Mouse (Mus musculus) splenic B cell, adult 2 months (primary cell): Measurements from ENCODE around the gene Bfsp1.

ENCODE experiments used
- DNase-seq: peaks from one replicate; pipeline ENCODE4 v3.0.0-alpha.2; 2011; ENCODE audit warnings: low read depth, low spot score
- H3K27me3 ChIP-seq: 2 replicates; pipeline ENCODE4 v1.6.1; 2012; ENCODE audit warnings: mild to moderate bottlenecking, low read length, moderate library complexity, mixed read lengths; ENCODE audit not compliant: control insufficient read depth, poor library complexity, insufficient read depth, severe bottlenecking
- H3K36me3 ChIP-seq: 2 replicates; pipeline ENCODE4 v1.6.1; 2012; ENCODE audit warnings: mild to moderate bottlenecking, low read length, moderate library complexity, mixed read lengths; ENCODE audit not compliant: control insufficient read depth, poor library complexity, insufficient read depth, severe bottlenecking

The Bfsp1 gene

DNA sequence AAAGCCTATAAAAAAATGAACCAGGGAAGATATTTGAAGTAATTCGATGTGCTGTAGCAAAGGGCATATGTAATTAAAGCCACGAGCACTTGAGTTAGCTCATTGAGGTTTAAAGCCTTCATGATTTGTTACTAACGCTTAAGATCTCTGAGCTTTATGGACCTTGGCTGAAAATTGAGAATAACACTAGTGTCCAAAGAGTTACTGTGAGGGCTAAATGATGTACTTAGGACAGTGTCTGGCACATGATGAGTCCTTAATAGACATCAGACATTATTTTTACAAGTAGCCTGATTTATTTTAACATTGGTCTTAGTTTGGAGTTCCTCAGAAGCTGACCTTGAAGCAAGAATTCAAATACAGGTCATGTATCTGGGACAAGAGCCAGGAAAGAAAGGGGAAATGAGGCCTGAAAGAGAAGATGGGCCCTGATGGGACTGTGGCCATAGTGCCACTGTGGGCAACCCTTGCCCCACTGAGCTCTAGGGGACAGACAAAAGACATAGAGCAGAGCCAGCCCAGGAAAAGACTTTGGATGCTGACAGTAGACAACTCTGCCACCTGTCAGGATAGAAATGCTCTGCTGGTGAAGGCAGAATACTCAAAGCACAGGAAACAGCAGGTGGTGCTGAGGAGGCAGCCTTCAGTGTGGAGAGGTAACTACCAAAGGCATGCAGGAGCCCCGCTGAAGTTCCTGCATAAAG, 14.1 kb upstream of the Bfsp1 start:
- no peaks in the 10 kb centered on the region for H3K36me3 ChIP-seq
- no peaks in the 10 kb centered on the region for H3K27me3 ChIP-seq

DNA sequence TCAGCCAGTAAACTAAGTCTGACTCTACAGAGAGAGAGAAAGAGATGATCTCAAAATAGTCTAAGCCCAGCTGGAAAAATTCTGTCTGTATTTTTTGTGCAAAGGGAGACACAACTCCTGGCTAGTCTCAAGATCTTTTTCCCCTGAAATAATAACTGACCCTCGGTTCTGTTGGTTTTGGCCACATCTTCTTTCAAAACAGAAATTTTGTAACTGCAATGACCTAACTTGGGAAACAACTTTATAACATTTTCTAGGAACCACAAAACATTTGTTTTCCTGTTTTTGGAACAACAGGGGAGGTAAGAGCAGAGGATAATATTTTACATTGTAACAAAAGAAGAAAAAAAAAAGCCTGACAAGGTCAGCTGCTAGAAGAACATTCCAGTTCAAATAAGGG, 13.1 kb upstream of the Bfsp1 start:
- Histone ChIP-seq H3K36me3 (no peaks in the 10 kb centered on the region), H3K27me3 (no peaks in the 10 kb centered on the region)
- DNase-seq: no peak

More for the DNA sequence above, 14.1 kb upstream of the Bfsp1 start:
- no peak for DNase-seq

DNA sequence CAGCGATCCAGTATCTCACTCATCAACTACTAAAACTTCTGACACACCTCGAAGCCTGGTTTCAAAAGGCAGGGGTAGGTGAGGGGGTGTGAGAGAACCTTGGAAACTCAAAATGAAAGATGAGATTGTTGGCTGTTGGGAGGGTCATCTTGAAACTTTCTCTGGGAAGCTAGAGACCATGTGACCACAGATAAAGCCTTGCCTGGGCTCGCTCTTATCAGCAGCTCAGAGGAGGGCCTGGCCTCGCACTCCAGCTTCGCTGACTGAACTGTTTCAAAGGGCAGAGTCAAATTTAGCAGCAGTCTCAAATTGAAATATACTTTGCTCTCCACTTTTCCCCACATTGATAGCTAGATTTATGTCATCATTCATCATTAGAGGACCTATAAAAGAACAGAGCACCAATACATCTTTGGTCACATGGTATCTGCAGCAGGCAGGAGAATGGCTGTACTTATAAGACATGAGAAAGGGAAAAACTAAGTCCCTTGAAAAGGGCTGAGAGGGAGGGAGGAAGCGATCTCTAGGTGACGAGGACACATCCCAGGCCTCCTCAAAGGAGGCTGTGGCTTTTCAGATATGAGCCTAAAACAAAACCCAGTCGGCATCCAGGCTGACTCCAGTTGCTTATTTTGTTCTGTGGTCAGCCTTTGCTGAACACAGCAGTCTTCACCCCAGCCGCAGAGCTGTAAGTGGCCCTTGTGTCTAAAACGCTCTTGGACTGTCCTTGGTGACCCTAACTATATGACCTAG, 8.1 kb upstream of the Bfsp1 start:
- no peak for DNase-seq
- H3K36me3 ChIP-seq: no peaks in the 10 kb centered on the region
- no peaks in the 10 kb centered on the region for H3K27me3 ChIP-seq

DNA sequence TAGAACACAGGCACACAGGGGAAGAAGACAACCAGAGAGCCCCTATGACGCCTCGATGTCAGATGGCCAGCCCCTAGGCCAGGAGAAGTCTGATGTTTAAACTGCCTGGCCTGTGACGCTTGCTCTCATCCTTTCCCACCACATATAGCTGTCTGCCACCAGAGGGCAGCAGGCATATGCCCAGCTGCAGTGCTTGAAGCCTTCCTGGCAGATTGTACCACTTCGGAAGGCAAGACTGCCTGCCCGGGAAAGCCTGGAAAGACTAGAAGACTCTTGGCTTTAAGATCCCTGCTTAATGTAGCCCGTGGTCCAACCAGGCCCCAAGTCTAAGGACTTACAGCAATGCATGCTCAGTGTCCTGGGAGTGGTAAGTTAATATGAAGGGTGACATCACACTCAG, 4.4 kb upstream of the Bfsp1 start:
- Histone ChIP-seq H3K36me3 (no peaks in the 10 kb centered on the region), H3K27me3 (no peaks in the 10 kb centered on the region)
- peak; percentile 79 for DNase-seq

DNA sequence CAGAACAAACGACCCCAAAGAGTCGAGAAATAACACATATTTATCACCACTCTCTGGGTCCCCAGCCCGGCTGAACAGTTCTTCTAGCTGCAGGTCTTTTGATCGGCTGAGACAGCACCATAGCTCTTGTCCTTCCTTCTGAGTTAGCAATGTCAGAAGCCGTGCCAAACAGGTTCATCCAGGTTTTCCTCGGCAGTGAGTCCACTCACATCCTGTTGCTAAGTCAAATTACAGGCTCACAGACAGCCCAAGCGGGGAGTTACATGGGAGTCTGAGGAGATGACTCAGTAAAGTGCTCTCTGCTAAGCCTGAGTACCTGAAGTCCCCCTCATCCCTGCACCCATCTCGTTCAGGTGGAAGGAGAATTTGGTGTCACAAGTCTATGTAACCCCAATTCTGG, 1.6 kb upstream of the Bfsp1 start:
- Histone ChIP-seq H3K27me3 (no peaks in the 10 kb centered on the region), H3K36me3 (no peaks in the 10 kb centered on the region)
- DNase-seq: no peak

DNA sequence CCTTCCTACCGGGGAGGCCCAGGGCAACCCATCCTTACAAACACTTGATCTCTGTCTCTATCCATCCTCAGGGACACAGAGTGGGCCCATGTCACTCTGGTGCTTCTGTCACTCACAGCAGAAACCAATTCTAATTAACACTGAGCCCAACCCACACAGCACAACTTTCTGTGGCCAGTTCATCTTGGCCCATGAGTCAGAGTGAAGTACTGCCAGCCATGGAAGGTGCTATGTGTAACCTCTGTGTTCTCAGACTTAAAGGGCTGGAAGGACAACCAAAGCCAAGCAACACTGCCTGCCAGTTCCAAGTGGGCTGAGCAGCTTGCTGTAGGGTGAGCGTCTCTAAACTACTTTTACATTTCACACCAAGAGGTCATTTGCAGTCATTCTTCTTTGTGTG, 3.8 kb downstream of the Bfsp1 start:
- no peak for DNase-seq
- no peaks in the 10 kb centered on the region for H3K36me3 ChIP-seq
- no peaks in the 10 kb centered on the region for H3K27me3 ChIP-seq

DNA sequence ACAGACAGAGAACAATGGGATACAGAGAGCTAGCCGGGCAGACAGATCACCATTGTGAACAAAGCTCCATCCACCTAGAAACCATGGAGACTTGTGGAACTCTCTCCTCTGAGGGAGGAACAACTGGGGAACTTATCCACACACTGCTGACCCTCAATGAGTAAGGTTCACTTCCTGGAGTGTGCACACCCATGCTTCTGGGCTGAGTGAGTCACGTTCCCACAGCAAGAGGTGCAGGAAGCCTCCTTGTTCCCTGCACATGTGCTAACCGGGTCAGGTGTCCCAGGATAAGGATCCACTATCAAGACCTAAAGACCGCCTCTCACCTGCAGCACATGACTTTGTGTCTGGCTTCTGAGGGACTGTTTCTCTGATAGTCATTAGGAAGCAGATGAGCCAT, 9.5 kb downstream of the Bfsp1 start:
- Histone ChIP-seq H3K36me3 (no peaks in the 10 kb centered on the region), H3K27me3 (no peaks in the 10 kb centered on the region)
- no peak for DNase-seq

DNA sequence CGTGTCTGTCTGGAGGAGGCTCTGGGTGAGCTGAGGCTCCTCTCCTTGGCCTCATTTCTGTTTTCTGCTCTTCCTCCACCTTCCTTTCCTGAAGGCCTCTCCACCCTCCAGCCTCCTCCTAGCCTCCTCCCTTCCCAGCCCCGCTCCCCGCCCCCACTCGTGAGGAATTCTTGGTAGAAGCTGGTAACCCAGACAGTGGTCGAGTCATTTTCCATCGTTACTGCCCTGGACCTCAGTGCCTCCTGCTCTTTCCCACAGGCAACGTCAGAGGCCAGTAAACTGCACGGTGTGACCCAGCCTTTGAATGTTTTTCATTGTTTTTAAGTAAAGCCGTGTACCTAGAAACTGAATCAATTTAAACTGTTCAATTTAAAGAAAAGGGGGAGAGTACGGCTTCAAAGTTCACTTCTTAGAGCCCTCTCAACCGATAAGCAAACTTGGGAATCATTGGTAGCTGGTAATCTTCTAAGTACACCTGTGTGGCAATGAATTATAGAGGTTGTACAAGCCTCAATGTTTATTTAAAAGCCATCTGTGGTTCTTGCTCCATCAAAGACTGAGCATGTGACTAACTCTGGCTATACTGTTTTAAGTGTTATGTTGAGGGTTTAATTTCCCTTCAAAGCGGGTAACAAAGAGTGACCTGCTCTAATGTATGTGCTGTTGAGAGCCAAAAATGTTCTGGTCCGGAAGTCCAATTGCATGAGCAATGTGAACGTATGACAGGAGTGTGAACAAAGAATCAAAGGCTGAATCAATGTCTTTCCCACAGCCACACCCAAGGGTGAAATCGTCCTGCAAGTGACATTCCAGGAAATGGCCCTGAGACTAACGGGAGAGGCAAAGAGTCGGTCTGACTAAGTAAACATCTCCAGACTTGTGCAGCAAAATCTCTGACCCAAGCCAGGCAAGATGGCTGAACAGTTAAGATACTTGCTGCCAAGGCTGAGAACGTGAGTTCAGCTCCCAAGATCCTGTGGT, 10.4 kb downstream of the Bfsp1 start:
- DNase-seq: no peak
- Histone ChIP-seq H3K27me3 (no peaks in the 10 kb centered on the region), H3K36me3 (no peaks in the 10 kb centered on the region)

DNA sequence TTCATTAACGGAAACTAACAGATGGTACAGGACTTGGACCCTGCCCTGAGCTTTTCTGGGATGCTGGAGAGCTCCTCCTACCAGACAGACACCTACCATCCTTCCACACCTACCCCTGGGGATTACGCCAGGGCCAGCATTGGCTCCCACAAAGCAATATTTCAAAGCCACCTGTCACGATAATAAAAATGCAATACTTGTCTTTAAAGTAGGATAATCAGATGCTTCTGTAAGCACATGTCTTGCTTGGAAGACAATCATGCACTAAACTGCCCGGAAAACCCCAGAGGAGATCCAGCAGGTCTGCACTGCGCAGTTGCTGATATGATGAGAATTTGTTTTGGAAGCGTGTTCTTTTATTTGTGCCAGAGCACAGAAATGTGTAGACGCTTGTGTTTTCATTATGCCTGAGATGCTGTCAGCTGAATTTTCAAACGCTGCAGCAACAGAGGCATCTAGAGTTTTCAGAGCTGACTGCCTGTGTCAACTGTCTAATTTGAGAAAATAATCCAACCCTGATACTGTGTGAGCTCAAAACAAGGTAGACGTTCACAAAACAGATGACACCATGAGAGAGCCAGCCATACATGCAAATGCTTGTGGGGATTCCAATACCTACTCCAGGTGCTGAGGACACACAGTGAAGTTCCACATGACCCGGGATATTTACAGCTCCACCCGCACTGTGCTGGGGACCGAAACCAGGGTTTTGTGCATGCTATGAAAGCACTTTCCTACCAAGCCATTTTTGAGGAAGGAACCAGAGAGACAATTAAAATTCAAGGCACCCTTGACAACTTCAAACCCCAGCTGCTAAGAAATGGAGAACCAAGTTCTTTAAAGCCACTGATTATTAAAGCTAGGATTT, 11.4 kb downstream of the Bfsp1 start:
- Histone ChIP-seq H3K36me3 (no peaks in the 10 kb centered on the region), H3K27me3 (no peaks in the 10 kb centered on the region)
- no peak for DNase-seq

DNA sequence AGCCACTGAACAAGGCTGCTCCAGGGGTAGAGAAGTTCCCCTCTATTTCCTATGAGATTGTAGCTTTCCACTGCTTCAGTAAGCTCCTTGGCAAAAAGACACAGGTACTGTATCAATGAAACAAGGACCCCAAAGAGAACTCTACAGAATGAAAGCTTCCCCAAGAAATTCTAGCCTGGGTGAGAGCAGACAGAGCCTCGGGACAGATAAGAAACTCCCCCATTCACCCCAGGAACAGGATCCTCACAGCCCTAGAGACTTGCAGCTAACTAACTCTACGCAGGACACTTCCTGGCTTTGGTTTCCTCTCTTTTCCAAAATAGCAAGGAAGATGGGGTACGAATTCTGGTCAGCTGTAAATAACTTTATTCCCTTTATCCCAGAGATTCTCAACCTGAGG, 15.7 kb downstream of the Bfsp1 start:
- no peak for DNase-seq
- Histone ChIP-seq H3K36me3 (no peaks in the 10 kb centered on the region), H3K27me3 (no peaks in the 10 kb centered on the region)

DNA sequence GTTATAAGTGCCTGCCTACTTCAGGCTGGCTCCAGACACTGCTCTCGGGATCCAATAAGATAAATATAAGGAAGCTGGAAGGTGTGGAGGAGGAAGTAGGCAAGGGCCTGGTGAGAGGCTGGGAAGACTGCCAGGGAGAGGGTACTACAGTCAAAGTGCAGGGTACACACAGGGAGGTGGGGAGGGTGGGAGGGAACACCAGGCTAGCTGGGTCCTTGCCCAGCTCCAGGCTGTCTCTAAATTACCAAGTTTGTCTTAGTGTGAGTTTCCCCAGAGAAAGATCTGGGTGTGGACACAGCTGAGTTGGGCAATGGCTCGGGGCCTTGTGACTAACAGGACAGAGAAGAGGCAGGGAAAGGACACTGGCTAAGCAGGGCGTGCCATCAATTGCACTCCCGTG, 16.2 kb downstream of the Bfsp1 start:
- no peaks in the 10 kb centered on the region for H3K36me3 ChIP-seq
- DNase-seq: no peak

DNA sequence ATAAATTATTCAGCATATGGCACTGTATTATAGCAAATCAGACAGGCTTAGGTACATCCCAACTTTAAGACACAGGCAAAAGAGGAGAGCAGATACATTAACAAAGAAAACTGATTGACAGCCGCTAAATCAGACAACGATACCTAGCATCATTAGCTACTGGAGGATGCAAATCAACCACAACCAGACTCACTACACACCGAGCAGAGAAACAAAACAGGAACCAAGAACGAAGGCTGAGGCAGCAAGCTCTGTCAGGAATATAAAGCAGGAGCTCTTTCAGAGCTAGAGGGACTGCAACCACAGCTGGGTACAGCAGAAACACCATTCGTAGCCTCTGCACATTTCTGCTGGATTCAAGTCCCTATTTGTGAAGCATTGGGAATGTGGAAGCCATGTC, 18.2 kb downstream of the Bfsp1 start:
- DNase-seq: peak; percentile 61
- Histone ChIP-seq H3K36me3 (no peaks in the 10 kb centered on the region), H3K27me3 (no peaks in the 10 kb centered on the region)

More for the DNA sequence above, 16.2 kb downstream of the Bfsp1 start:
- H3K27me3 ChIP-seq: no peaks in the 10 kb centered on the region

DNA sequence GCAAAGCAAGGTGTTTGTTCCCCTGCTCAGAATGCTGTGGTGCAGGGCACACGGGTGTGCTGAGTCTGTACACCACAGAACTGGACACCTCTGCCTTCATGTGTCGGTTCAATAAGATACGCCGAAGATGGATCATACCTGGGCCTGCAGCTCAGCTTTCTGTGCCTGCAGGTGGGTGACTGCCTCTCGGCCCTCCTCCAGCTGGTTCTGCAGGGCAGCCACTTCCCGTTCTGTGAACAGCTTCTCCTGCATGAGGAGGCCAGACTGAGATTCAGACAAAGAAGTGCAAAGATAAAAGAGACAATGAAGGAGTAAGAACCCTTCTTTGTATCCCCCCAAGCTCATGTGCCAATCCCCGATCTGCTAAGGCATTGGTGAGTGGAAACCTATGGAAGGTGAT, 21.4 kb downstream of the Bfsp1 start:
- no peaks in the 10 kb centered on the region for H3K27me3 ChIP-seq
- peak; percentile 29 for DNase-seq
- no peaks in the 10 kb centered on the region for H3K36me3 ChIP-seq

DNA sequence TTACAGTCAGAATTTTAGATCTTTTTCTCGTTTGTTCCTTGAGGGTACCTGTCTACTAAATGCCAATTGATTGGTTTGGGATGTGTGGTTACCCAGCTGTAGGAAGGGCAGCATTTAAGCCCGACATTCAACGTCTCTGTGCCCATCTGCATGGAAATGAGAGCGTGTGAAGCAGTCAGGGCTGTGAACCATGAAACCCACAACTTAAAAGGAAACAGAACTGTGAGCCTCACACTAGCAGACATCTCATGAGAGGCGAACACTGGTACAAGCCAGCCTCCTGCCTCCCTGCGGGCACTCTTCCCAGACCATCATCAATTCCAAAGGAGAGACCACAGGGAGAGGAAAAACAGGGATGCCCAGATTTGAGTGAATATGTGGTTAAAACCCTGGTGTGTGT, 22.1 kb downstream of the Bfsp1 start:
- peak; percentile 70 for DNase-seq
- no peaks in the 10 kb centered on the region for H3K36me3 ChIP-seq
- no peaks in the 10 kb centered on the region for H3K27me3 ChIP-seq
